Mouse (Mus musculus): Measurements from ENCODE around the gene Exoc8. TPM values are rescaled to one million over a fixed set of nuclear protein-coding genes. Genes with fewer than 3 reads are reported as not detected.

Gene Exoc8
- 4.7 and 5.4 TPM in 2 replicates for polyA plus RNA-seq (2015; fragmentation: Nextera tagmentation; extraction: Ambion mirVana)

DNA sequence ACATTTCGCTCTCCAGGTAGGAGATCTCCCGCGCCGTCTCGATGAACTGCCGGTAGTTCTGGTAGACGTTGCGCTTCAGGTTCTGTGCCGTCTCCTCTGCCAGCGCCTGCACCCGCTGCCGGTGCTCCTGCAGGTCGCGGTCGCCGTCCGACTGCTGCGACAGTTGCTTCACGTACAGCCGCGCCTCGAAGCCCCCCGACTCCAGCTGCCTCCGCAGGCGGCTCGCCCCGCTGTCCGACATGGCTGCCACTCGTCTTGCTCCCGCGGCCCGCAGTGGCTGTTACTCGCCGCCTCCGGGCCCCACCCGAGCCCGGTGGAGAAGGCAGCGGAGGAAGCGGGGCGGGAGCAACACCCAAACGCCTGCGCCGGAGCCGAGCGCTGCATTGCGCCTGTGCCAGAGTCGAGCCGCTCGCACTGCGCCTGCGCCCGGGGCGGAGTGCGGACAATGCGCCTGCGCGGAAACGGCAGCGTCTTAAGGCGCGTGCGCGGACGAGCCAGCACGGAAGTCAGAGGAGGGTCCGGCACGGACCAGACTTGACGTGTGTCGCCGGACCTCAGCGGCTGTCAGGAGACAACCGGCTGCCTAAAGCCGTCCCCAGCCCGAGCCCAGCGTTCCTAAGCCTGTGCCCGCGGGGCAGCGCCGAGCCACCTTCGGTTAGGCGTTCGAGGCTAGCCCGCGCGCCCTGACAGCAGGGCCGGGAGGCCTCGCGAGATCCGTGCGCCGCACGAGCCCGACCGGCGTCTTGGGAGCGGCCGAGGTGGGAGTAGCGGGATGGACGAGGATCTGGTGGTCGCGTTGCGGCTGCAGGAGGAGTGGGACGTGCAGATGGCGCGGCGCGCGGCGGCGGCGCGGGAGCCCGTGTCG, at the start of gene Exoc8, which contains the start of gene Sprtn:
TSS of gene Exoc8 (minus strand) at position 320 of the 865 bp plus-strand sequence.
TSS of gene Sprtn (plus strand) at position 501 of the 865 bp plus-strand sequence.
- H3K36me3 ChIP-seq (ENCODE audit: control insufficient read depth, insufficient read depth), result peaks cover 41% of the 10 kb centered on the region
- peak within 1 kb of the TSS; percentile 87 for H3K9ac ChIP-seq (ENCODE audit: low read depth, low read length)
- peak within 1 kb of the TSS; percentile 86 for H3K27ac ChIP-seq (ENCODE audit: low read depth, low read length)
- peak; percentile 85 for ATAC-seq
- H3K27me3 ChIP-seq (replicated peaks; ENCODE audit: control insufficient read depth, insufficient read depth, low read length), result no peaks in the 10 kb centered on the region
- H3K4me3 ChIP-seq (ENCODE audit: low read depth, low read length), result peak within 1 kb of the TSS; percentile 83
- under 1% methylated on average over 109 of the region's 114 CpGs for WGBS
- TF ChIP-seq CTCF (IDR thresholded peaks at IDR 0.05; ENCODE audit: low read depth), result no peak
- no peaks in the 10 kb centered on the region for H3K4me1 ChIP-seq (replicated peaks; ENCODE audit: control insufficient read depth, insufficient read depth, low read length)
- no peaks in the 10 kb centered on the region for H3K9me3 ChIP-seq (ENCODE audit: control insufficient read depth)
- H3K4me2 ChIP-seq (replicated peaks; ENCODE audit: low read depth), result peak within 1 kb of the TSS; percentile 76

DNA sequence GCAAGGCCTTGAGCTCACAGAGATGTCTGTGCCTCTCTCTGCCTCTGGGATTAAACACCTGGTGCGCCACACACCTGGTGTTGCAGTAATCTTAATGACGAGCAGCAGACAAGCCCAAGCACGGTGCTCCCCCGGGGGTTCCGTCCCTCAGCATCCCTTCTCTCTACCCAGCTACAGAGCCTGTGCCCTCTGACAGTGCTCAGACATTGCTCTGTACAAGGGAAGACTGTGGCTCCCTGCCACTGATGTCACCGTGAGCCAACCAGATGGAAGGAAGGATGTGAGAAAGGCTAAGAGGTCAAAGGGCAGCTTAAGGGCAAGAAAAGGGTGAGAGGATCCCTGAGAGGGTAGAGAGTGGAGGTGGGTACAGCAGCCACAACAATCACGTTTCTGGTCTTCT, 46.9 kb upstream of the Exoc8 start:
- H3K9me3 ChIP-seq (ENCODE audit: control insufficient read depth), result no peaks in the 10 kb centered on the region
- 61% methylated on average over 7 of the region's 7 CpGs for WGBS
- no peak for TF ChIP-seq CTCF (IDR thresholded peaks at IDR 0.05; ENCODE audit: low read depth)
- no peak overlapping the region for H3K27ac ChIP-seq (ENCODE audit: low read depth, low read length)
- no peak overlapping the region for H3K9ac ChIP-seq (ENCODE audit: low read depth, low read length)
- H3K4me1 ChIP-seq (replicated peaks; ENCODE audit: control insufficient read depth, insufficient read depth, low read length), result peaks cover 2% of the 10 kb centered on the region; the same call in 1 of the 2 replicates
- peaks cover 9% of the 10 kb centered on the region; the same call in 1 of the 2 replicates for H3K36me3 ChIP-seq (ENCODE audit: control insufficient read depth, insufficient read depth)
- no peak overlapping the region for H3K4me2 ChIP-seq (replicated peaks; ENCODE audit: low read depth)
- no peaks in the 10 kb centered on the region for H3K27me3 ChIP-seq (replicated peaks; ENCODE audit: control insufficient read depth, insufficient read depth, low read length)
- ATAC-seq, result no peak
- no peak overlapping the region for H3K4me3 ChIP-seq (ENCODE audit: low read depth, low read length)

DNA sequence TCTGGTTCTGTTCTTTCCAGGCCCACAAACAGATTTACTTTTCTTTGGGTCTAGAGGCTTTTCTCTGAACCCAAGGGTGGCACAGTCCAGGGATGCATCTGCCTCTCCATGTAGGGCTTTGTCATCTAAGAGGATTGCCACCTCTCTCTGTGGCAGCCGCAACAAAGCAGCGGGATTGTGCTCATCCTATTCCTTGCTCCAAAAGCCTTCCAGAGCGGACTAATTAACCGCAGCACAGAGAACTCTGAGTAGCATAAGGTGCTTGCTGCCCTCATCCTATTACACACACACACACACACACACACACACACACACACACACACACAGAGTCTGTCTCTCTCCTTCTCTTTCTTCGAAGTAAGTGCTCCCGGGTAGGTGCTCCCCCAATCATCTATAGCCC, 46.3 kb upstream of the Exoc8 start:
- no peak for TF ChIP-seq CTCF (IDR thresholded peaks at IDR 0.05; ENCODE audit: low read depth)
- Histone ChIP-seq H3K36me3 (ENCODE audit: control insufficient read depth, insufficient read depth) (peaks cover 9% of the 10 kb centered on the region; the same call in 1 of the 2 replicates), H3K27me3 (replicated peaks; ENCODE audit: control insufficient read depth, insufficient read depth, low read length) (no peaks in the 10 kb centered on the region), H3K9ac (ENCODE audit: low read depth, low read length) (no peak overlapping the region), H3K27ac (ENCODE audit: low read depth, low read length) (no peak overlapping the region), H3K9me3 (ENCODE audit: control insufficient read depth) (no peaks in the 10 kb centered on the region), H3K4me2 (replicated peaks; ENCODE audit: low read depth) (no peak overlapping the region), H3K4me1 (replicated peaks; ENCODE audit: control insufficient read depth, insufficient read depth, low read length) (peaks cover 2% of the 10 kb centered on the region; the same call in 1 of the 2 replicates), H3K4me3 (ENCODE audit: low read depth, low read length) (no peak overlapping the region)
- 94% methylated on average over 6 of the region's 6 CpGs for WGBS
- ATAC-seq, result no peak

DNA sequence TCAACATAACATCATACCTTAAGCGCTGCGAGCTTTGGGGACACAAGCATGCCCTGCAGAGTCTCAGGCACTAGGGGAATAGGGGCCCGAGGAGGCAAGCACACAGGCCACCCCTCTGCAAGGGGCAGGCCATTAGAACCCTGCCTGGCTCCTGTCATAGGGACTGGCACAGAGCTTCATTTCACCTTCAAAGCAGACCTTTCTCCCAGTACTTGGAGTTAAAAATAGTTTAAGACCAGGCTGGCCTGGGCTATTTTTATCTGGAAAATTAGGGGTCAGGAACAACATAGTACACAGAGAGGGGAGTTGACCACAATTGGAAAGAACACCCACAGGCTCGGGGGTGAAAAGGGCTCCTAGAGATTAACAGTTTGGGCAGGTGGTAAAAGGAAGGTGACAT, 39.8 kb upstream of the Exoc8 start:
- no peak for TF ChIP-seq CTCF (IDR thresholded peaks at IDR 0.05; ENCODE audit: low read depth)
- 88% methylated on average over 4 of the region's 4 CpGs for WGBS
- Histone ChIP-seq H3K27me3 (replicated peaks; ENCODE audit: control insufficient read depth, insufficient read depth, low read length) (no peaks in the 10 kb centered on the region), H3K27ac (ENCODE audit: low read depth, low read length) (no peak overlapping the region), H3K9me3 (ENCODE audit: control insufficient read depth) (no peaks in the 10 kb centered on the region), H3K36me3 (ENCODE audit: control insufficient read depth, insufficient read depth) (peaks cover 14% of the 10 kb centered on the region; the same call in 1 of the 2 replicates), H3K9ac (ENCODE audit: low read depth, low read length) (no peak overlapping the region), H3K4me3 (ENCODE audit: low read depth, low read length) (no peak overlapping the region), H3K4me2 (replicated peaks; ENCODE audit: low read depth) (no peak overlapping the region), H3K4me1 (replicated peaks; ENCODE audit: control insufficient read depth, insufficient read depth, low read length) (no peaks in the 10 kb centered on the region)
- ATAC-seq, result no peak

DNA sequence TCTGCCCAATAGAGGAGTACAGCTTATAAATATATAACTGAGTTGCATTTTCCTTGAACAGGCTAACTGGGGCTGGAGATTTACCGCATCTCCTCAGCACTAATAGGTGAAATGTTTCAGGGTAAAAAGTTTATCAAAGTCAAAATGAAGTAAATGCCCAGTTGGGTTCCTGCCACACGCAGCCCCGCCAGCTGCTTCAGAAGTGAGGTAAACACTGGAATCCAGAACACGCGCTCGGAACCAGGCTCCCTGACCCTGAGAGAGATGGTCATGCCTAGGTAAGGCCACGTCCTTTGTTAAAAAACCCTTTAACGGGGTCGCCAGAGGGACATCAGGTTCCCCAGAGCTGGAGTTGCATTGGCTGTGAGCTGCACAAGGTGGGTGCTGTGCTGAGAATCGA, 39.2 kb upstream of the Exoc8 start:
- Histone ChIP-seq H3K27ac (ENCODE audit: low read depth, low read length) (no peak overlapping the region), H3K4me2 (replicated peaks; ENCODE audit: low read depth) (no peak overlapping the region), H3K4me3 (ENCODE audit: low read depth, low read length) (no peak overlapping the region), H3K9ac (ENCODE audit: low read depth, low read length) (no peak overlapping the region), H3K27me3 (replicated peaks; ENCODE audit: control insufficient read depth, insufficient read depth, low read length) (no peaks in the 10 kb centered on the region), H3K4me1 (replicated peaks; ENCODE audit: control insufficient read depth, insufficient read depth, low read length) (no peaks in the 10 kb centered on the region), H3K9me3 (ENCODE audit: control insufficient read depth) (no peaks in the 10 kb centered on the region), H3K36me3 (ENCODE audit: control insufficient read depth, insufficient read depth) (peaks cover 11% of the 10 kb centered on the region; the same call in 1 of the 2 replicates)
- ATAC-seq, result no peak
- no peak for TF ChIP-seq CTCF (IDR thresholded peaks at IDR 0.05; ENCODE audit: low read depth)
- WGBS, result 88% methylated on average over 10 of the region's 10 CpGs

DNA sequence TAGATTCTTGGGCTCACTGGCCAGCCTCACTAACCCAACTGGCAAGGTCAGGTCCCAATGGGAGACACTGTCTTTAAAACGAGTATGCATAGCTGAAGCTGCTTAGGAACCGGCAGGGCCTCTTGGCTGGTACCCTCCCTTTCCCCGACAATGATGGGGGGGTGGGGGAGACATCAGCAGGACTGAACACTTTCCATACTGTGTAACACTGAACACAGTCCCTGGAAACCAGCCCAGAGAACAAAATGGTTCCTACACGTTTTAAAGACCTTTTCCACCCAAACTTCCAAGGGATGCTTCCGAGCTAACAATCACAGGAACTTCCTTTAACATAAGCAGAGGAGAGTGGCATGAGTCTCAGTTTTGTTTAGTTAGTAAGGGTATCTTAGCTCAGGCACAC, 37.6 kb upstream of the Exoc8 start:
- H3K4me3 ChIP-seq (ENCODE audit: low read depth, low read length), result no peak overlapping the region
- H3K4me2 ChIP-seq (replicated peaks; ENCODE audit: low read depth), result no peak overlapping the region
- H3K27ac ChIP-seq (ENCODE audit: low read depth, low read length), result no peak overlapping the region
- no peaks in the 10 kb centered on the region for H3K27me3 ChIP-seq (replicated peaks; ENCODE audit: control insufficient read depth, insufficient read depth, low read length)
- no peak for ATAC-seq
- no peak overlapping the region for H3K9ac ChIP-seq (ENCODE audit: low read depth, low read length)
- 84% methylated on average over 5 of the region's 5 CpGs for WGBS
- H3K9me3 ChIP-seq (ENCODE audit: control insufficient read depth), result no peaks in the 10 kb centered on the region
- TF ChIP-seq CTCF (IDR thresholded peaks at IDR 0.05; ENCODE audit: low read depth), result no peak
- H3K4me1 ChIP-seq (replicated peaks; ENCODE audit: control insufficient read depth, insufficient read depth, low read length), result no peaks in the 10 kb centered on the region
- H3K36me3 ChIP-seq (ENCODE audit: control insufficient read depth, insufficient read depth), result peaks cover 4% of the 10 kb centered on the region; the same call in 1 of the 2 replicates
